Mouse (Mus musculus) bone marrow macrophage, adult 2 months (primary cell): ENCODE measurements around the gene Mdm2.

Experiments
- CTCF ChIP-seq: IDR thresholded peaks from 2 replicates; pipeline ENCODE4 v1.5.1; 2012; ENCODE audit warnings: low read depth, mild to moderate bottlenecking, low read length, moderate library complexity
- POLR2A ChIP-seq: IDR thresholded peaks from 2 replicates; pipeline ENCODE4 v1.6.1; 2012; ENCODE audit warnings: mild to moderate bottlenecking, low read depth, low read length, borderline replicate concordance

GRCm38 (mm10) chr10:117729139-117729814 lies 18.7 kb upstream of the Mdm2 start:
- no peak for TF ChIP-seq CTCF
- no peak for TF ChIP-seq POLR2A
